Mouse (Mus musculus) heart, adult 2 months (tissue): ENCODE results near the gene Wdsub1. TPM values are rescaled to one million over a fixed set of nuclear protein-coding genes. Genes with fewer than 3 reads are reported as not detected.

Experiments
- DNase-seq, 2 experiments: peaks; one replicate each; pipeline ENCODE4 v3.0.0; 2021
- H3K27ac ChIP-seq: fragments of 200-600 bp; 2 replicates; pipeline ENCODE4 v1.8.1; 2022
- H3K27me3 ChIP-seq: fragments of 200-500 bp; 2 replicates; pipeline ENCODE4 v1.6.1; 2012; ENCODE audit warnings: mild to moderate bottlenecking, low read length, inconsistent platforms, mixed read lengths; ENCODE audit not compliant: control insufficient read depth, insufficient read depth
- H3K36me3 ChIP-seq: fragments of 200-500 bp; 2 replicates; pipeline ENCODE4 v1.6.1; 2012; ENCODE audit warnings: low read length, inconsistent platforms; ENCODE audit not compliant: control insufficient read depth, insufficient read depth
- H3K4me1 ChIP-seq: fragments of 200-500 bp; 2 replicates; pipeline ENCODE4 v1.6.1; 2011; ENCODE audit warnings: low read length; ENCODE audit not compliant: control insufficient read depth, insufficient read depth
- H3K4me3 ChIP-seq: fragments of 200-600 bp; 2 replicates; pipeline ENCODE4 v1.8.1; 2022
- H3K79me2 ChIP-seq: fragments of 200-500 bp; replicated peaks from 2 replicates; pipeline ENCODE4 v1.6.1; 2012; ENCODE audit warnings: mild to moderate bottlenecking, inconsistent platforms, low read length, moderate library complexity, mixed read lengths; ENCODE audit not compliant: control insufficient read depth, insufficient read depth
- H3K9ac ChIP-seq: fragments of 200-500 bp; 2 replicates; pipeline ENCODE4 v1.6.1; 2012; ENCODE audit warnings: low read depth, mild to moderate bottlenecking, control low read depth, inconsistent platforms, low read length, mixed read lengths
- CTCF ChIP-seq: fragments of 200-600 bp; IDR thresholded peaks from 2 replicates; pipeline ENCODE4 v1.8.1; 2022; ENCODE audit warnings: antibody characterized with exemption, mild to moderate bottlenecking, moderate library complexity
- EP300 ChIP-seq: fragments of 200-500 bp; IDR thresholded peaks from 2 replicates; pipeline ENCODE4 v1.6.1; 2011; ENCODE audit warnings: low read depth, low read length, control low read depth; ENCODE audit not compliant: insufficient read depth
- POLR2A ChIP-seq: fragments of 200-500 bp; IDR thresholded peaks from 2 replicates; pipeline ENCODE4 v1.6.1; 2011; ENCODE audit warnings: mild to moderate bottlenecking, low read depth, low read length, control low read depth; ENCODE audit not compliant: insufficient read depth
- WGBS: fragments of 180-500 bp; shearing (Covaris S2); methylation state at CpG from one replicate; pipeline ENCODE4 v1.1.7; 2018; 5-methylcytosine and 5-hydroxymethylcytosine counted together
- intact Hi-C: fragments of 180-260 bp; cut with DNase I; formaldehyde crosslinking; loops from one replicate; pipeline ENCODE4 v1.15.1; 2025
- polyA plus RNA-seq: library from polyadenylated mRNA; depleted of rRNA; stranded (reverse); fragments of >200 nt; gene quantifications from 2 replicates; pipeline ENCODE4 v1.2.3, GENCODE M21; 2012
- total RNA-seq, 2 experiments: library from RNA; stranded (reverse); gene quantifications; 2 replicates each; pipeline ENCODE4 v1.2.3; 2021

Gene Wdsub1
- total and polyA plus RNA-seq, 3 experiments = 21.4 to 47.7 (median 22.1) TPM

DNA sequence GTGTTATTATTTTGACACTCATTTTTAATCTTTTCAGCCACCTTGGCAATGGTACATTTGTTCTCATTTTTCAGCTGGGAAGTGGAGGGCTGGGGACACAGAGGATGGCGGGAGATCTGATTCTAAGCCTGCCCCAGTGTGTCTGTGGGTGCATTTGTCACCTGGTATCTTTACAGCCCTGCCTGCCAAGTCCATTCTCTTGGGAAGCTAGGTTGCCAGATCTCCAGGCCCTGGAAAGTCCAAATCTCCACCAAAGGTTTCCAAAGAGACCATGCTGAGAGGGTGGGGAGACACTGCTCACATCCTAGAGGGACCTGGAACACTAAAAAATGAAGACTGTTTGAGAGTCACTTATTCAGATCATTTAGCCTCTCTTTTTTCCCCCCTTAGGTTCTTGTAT, 71.1 kb downstream of the Wdsub1 start:
- Histone ChIP-seq H3K4me3 (no peak overlapping the region), H3K4me1 (peaks cover 15% of the 10 kb centered on the region), H3K9ac (no peak overlapping the region), H3K27ac (peak overlapping the region; percentile 54), H3K27me3 (no peaks in the 10 kb centered on the region), H3K36me3 (peaks cover 4% of the 10 kb centered on the region; the same call in 1 of the 2 replicates), H3K79me2 (no peaks in the 10 kb centered on the region)
- TF ChIP-seq EP300 (no peak), CTCF (no peak), POLR2A (no peak)
- WGBS = 3% methylated on average over 1 of the region's 1 CpGs
- intact Hi-C loops = loop anchor here (5.0 kb wide), 1 partner anchor 71 kb away; the partner anchor contains the start of gene Wdsub1
- no peak for DNase-seq

DNA sequence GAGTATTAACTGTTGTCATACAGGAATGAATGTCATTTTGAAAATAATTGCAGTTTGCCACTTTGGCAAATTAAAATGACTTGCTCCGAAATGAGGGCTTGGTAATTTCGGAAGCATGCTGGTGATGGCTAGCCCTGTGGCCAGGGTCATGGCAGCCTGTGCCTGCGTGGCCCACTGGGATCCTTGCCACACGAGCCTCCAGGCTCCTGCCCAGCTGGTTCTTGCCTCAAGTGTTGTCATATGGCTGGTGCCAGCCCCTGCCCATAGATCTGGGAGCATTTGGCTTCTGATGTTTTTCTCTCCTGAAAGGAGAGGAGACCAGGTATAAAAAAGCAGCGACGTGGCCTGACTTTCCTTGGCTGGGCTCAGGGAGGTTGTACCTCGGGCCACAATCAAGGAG, 72.4 kb downstream of the Wdsub1 start:
- TF ChIP-seq POLR2A (no peak), EP300 (0 out of 2 replicates have a peak, but pooled peaks have one; percentile 61), CTCF (no peak)
- Histone ChIP-seq H3K9ac (no peak overlapping the region), H3K4me3 (no peak overlapping the region), H3K27ac (peak overlapping the region; percentile 54), H3K27me3 (no peaks in the 10 kb centered on the region), H3K36me3 (peaks cover 4% of the 10 kb centered on the region; the same call in 1 of the 2 replicates), H3K79me2 (no peaks in the 10 kb centered on the region), H3K4me1 (peaks cover 15% of the 10 kb centered on the region)
- DNase-seq = peak in 1 of 2 experiments; percentile 65
- intact Hi-C loops = loop anchor here (5.0 kb wide), 1 partner anchor 72 kb away; the partner anchor contains the start of gene Wdsub1
- WGBS = 64% methylated on average over 7 of the region's 7 CpGs

DNA sequence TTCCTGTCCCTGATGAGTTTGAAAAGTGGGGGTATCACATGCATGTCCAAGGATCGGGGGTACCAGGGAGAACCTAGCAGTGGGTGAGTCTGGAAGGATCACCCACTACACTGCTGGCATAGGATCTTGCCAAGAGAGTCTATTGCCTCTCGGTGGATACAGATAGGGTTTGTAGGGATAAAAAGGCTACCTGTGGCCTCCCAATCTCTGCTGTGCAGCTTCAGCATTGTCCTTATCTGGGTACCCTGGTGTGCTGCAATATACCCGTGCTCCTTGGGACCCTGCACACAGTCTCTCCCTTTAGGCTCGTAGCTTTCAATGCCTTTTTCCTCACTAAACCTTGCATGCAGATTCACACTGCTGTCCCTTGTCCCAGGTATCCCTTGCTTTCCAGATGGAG, 73.8 kb downstream of the Wdsub1 start:
- Histone ChIP-seq H3K27ac (no peak overlapping the region), H3K4me3 (no peak overlapping the region), H3K4me1 (peaks cover 15% of the 10 kb centered on the region), H3K36me3 (peaks cover 9% of the 10 kb centered on the region), H3K27me3 (no peaks in the 10 kb centered on the region), H3K79me2 (no peaks in the 10 kb centered on the region), H3K9ac (no peak overlapping the region)
- intact Hi-C loops = no loop called here
- TF ChIP-seq CTCF = no peak
- TF ChIP-seq POLR2A = no peak
- TF ChIP-seq EP300 = no peak
- DNase-seq = no peak
- WGBS = 90% methylated on average over 4 of the region's 4 CpGs

DNA sequence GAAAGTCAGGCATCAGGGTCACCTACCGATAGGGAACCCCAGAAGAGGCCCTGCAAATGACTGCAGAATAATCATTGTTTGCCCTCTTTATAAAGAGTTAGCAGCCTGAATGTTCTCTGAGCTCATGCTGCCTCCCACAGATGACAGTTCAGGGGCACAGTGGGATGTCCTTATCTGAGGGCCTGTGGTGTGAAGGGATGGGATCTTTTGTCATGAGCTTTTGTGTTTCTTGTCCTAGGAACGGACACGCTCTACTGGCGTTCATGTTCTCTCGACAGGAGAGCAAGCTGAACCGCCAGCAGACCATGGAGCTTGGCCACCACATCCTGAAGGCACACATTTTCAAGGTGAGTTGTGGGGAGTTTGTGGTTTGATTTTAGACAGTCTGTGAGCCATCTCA, 76.4 kb downstream of the Wdsub1 start:
- no peak for DNase-seq
- Histone ChIP-seq H3K27ac (no peak overlapping the region), H3K4me1 (peaks cover 16% of the 10 kb centered on the region), H3K9ac (no peak overlapping the region), H3K36me3 (peaks cover 10% of the 10 kb centered on the region), H3K4me3 (no peak overlapping the region), H3K79me2 (no peaks in the 10 kb centered on the region), H3K27me3 (no peaks in the 10 kb centered on the region)
- intact Hi-C loops = no loop called here
- whole genome bisulfite sequencing = 89% methylated on average over 6 of the region's 6 CpGs
- TF ChIP-seq POLR2A (no peak), EP300 (no peak), CTCF (no peak)

DNA sequence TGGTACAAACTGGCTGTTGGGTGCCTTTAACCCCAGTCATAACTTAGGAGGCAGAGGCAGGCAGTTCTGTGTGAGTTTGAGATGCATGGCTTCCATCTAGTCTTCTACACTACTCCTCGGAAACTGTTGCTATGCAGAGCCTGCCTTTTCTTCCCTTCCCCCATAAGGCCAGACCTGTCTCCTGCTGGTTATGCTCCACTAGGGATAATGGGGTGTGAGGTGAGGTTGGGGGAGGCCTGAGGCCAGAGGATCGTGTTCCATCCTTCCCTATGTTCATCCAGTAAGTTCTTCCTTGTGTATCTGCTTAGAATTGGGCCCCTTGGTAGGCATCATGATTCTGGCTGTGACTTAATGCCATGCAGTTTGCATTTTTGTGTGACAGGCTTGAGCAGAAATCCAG, 76.8 kb downstream of the Wdsub1 start:
- TF ChIP-seq EP300 (no peak), POLR2A (no peak), CTCF (no peak)
- Histone ChIP-seq H3K27me3 (no peaks in the 10 kb centered on the region), H3K79me2 (no peaks in the 10 kb centered on the region), H3K4me3 (no peak overlapping the region), H3K9ac (no peak overlapping the region), H3K36me3 (peaks cover 7% of the 10 kb centered on the region), H3K27ac (no peak overlapping the region), H3K4me1 (peaks cover 13% of the 10 kb centered on the region)
- 90% methylated on average over 2 of the region's 2 CpGs for WGBS
- intact Hi-C loops = no loop called here
- DNase-seq = no peak

DNA sequence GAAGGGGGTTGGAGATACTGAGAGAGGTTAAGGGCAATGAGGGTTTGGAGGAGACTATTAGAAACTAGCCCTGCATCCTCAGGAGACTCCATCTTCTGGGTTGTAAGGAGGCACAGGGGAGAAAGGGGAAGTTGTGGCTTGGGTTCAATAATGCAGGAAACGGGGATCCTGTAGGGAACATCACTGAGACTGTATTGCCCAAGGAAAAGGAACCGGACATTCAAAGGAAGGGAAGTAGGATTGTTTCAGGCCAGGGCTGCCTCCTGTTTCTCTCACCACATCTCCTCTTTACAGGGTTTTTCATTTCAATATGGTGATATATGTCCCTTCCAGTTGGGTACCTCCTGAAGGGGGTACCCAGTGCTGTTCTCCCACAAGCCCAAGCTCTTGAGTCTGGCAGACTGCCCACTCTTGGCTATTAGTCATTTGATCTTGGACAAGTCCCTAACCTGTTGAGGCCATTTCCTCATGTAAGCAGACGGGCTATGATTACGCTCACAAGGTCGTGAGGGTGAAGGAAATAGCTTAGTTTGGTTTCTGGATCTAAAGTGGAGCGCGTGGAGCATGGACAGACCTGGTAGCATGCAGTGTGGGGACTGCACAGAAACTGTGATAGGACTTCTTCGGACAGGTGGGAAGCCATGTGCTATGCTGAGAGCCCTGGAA, 79.5 kb downstream of the Wdsub1 start:
- no peaks in the 10 kb centered on the region for H3K79me2 ChIP-seq
- H3K4me3 ChIP-seq = no peak overlapping the region
- WGBS = 48% methylated on average over 8 of the region's 8 CpGs
- H3K4me1 ChIP-seq = peaks cover 15% of the 10 kb centered on the region
- peaks cover 7% of the 10 kb centered on the region for H3K36me3 ChIP-seq
- H3K27me3 ChIP-seq = no peaks in the 10 kb centered on the region
- H3K9ac ChIP-seq = no peak overlapping the region
- no peak for TF ChIP-seq CTCF
- DNase-seq = no peak
- intact Hi-C loops = loop anchor here (5.0 kb wide), 1 partner anchor 34 kb away; no protein-coding TSS in a partner anchor
- peak overlapping the region; percentile 4 for H3K27ac ChIP-seq
